Mouse (Mus musculus) adrenal gland, postnatal 36 days (tissue): ENCODE data around the gene Asb4. TPM values are rescaled to one million over a fixed set of nuclear protein-coding genes. Genes with fewer than 3 reads are reported as not detected.

Source experiments
- DNase-seq, 2 experiments: peaks; one replicate each; pipeline ENCODE4 v3.0.0; 2021; ENCODE audit warnings: mixed read lengths in 1 of 2
- total RNA-seq, 2 experiments: library from RNA; stranded (reverse); gene quantifications; 2 replicates each; pipeline ENCODE4 v1.2.3; 2021

Gene Asb4
- total RNA-seq, 2 experiments from 2014 or later: 3.1 to 5.2 TPM

DNA sequence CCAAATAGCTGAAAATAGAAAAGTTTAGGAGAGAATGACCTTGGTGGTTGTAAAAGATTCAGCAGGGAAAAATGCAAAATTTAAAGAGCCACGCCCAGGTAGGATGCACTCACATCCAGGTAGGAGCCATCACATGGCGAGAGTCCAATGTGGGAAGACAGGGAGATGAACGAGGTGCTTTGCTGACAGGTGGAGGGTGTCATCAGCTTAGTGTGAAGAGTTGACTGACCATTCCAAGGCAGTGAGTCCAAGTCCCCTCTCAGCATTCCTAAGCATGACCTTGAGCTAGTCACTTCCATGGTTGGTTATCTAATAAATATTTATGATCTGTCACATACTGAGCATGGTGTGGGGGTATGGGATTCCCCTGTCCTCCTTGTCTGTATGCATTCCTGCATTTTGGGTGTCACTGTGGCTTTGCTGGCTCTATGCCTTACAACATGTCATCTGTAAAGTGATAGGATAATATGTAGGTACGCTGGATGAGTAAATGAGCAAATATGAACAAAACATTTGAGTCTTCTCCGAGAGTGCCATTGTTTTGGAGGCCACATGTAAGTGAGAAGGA lies 61.2 kb downstream of the Asb4 start:
- DNase-seq: no peak

DNA sequence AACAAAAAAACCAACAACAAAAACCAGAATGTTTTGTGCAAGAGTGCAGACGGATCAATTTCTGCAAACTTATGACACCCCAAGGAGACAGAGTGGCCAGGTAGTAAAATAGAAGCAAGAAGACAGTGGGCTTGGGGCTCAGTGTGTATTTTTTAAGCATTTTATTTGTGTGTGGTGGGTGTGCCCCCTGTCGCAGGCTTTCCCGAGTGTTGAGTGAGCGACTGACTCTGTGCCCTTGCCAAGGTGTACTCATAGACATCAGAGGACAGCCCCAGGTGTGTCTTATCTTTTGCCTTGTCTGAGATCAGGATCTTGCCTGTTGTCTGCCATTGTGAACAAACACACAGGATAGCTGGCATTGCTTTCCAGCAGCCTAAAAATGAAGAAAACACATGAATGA lies 63.8 kb downstream of the Asb4 start:
- DNase-seq: no peak

DNA sequence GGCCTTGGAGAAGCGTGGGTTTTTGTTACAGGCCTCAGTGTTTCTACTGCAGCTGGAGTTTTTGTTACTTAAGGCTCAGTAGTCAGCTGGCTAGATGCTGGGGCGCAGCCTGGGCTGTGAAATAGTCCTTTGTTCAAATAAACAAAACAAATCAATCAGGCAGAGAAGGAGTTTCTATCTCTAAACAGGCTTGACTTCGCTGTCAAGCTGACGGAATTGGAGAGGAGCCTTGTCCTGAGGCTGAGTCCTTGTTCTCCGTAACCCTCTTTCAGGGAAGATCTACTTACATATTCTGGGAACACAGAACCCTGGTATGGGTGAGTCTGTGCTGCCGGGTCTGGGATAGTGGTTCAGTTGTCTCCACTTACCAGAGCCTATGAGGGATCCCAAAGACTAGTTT lies 64.4 kb downstream of the Asb4 start:
- DNase-seq: no peak

DNA sequence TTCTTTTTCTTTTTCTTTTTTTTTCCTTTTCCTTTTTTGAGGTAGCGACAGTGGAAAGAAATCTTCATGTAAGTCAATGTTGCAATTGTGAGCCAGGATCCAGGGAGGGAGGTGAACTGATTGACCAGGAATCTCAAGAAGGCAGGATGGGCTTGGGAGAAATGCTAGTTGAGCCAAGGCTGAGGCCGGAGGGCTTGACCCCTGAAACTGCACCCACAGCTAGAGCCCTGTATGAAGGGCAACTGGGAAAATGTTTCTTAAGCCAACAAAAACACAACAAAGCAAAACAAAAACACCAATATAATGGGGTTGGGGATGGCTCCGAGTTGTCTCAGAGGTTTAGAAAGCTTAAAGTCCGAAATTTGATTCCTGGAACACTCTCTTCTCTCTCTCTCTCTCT lies 65.2 kb downstream of the Asb4 start:
- DNase-seq: no peak

DNA sequence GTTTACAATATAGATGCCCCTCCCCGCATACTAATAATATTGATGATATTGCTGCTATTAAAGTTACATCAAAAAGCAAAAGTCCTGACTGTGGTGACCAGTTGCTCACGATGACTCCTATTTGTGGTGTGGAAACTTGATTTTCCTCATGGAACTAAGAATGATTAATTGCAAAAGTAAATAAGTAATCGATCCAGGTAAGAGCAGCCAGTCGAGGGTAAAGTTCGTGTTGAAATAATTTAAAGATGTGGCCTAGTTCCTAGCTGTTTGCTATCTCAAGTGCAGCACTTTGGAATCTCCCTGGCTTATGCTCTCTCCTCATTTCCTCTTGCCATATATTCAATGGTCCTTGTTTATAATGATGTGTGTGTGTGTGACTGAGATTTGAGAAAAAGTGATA lies 66.7 kb downstream of the Asb4 start:
- no peak for DNase-seq

DNA sequence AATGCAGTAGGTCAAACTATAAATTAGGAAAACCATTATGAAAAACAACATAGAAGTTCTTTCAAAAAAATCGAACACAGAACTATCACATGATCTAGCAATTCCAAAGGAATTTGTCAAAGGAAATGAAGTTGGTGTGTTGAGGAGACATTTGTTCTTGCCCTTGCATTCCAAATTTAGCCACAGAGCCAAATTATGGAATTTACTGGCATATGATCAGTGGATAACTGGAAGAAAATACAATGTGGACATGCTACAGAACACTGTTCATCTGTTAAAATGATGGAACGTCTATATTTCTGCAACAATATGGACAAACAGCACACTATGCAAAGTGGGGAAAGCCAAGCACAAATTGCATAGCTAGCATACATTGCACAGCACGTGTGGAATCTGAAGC lies 72.7 kb downstream of the Asb4 start:
- DNase-seq: no peak

DNA sequence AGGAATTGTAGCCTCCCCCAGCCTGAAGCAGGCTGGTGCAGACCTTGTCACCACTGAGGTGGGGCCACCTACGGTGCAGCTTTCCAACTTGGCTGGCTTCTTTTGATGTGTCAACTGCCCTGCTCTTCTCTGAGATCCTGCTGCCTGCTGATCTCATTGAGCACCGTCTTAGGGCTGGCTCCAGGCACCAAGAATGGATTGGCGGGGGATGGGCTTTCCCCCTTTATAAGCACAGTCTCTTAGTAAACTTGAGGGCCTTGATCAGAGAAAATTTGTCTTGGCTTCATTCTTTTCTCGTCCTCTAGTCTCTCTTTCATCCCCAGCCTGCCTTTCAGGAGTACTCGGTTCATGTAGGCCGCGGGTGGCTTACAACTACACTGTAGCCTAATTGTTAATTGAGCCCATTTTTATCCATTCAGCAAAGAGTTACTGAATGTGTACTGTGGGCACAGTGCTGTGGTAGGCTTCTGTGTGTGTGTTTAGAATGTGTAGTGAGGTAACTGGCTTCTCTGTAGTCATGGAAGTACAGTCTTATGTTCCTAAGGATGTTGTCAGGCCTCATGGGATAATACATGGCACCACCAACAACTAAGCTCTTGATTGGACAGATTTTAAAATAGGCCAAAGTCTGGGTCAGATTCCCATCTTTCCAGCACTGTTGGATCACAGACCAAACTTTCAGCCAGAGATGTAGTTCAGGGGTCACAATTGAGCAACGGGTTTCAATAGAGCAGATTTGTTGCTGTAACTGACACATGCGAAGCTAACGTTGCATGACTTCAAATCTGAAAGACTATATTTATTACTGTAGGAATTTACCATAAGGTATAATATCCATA lies 87.5 kb downstream of the Asb4 start:
- no peak for DNase-seq

DNA sequence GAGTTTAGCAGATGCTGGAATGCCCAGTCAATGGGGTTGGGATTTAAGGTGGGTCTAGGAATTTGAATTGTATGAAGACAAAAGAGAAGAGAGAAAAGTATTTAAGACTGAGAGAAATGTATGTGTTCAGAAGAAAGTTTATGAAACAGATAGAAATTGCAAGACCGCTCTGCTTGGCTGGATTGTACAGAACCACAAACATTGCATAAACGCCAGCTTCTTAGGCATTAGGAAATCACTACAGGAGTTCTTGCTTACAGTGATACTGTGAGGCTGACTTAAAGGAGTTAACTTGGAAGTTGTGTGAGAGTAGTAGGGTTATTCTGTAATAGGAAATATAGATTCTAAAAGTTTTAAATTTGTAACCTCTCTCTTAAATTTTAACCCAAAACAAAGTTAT lies 89.5 kb downstream of the Asb4 start:
- DNase-seq: no peak

DNA sequence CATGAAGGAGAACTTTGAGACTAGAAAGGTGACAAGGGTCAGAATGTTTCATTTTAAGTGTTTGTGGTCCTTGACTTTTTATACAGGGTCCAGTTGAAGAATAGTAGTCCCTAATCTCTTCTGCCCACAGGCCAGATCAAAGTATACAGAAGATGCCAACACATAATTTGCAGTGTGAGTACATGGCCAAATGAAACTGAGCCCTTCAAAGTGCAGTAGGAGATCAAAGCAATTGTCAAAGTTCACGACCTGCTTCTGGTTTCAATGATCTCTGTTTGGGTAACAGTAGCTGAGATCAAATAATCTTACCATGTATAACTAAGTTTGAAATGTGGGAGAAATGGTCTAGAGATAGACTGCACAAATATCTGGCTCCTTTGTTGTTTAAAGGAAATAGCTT lies 90.8 kb downstream of the Asb4 start:
- DNase-seq: no peak

DNA sequence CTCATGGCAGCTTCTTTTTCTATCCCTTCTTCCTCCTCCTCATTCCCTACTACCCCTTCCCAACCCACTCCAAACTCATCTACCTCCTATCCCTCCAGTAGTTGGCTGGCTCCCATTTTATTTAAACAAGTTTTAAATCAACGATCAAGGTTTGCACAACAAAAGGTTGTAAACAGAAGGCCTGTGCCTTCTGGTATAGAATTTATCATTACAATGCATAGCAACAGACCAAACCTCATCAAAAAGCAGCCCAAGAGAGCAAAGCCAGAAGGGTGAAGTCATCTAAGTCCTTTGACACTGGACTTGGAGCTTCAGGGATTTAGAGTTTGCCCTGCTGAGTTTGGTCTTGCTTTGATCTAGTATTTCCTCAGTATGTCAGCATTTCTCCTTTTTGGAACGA lies 97.9 kb downstream of the Asb4 start:
- no peak for DNase-seq

DNA sequence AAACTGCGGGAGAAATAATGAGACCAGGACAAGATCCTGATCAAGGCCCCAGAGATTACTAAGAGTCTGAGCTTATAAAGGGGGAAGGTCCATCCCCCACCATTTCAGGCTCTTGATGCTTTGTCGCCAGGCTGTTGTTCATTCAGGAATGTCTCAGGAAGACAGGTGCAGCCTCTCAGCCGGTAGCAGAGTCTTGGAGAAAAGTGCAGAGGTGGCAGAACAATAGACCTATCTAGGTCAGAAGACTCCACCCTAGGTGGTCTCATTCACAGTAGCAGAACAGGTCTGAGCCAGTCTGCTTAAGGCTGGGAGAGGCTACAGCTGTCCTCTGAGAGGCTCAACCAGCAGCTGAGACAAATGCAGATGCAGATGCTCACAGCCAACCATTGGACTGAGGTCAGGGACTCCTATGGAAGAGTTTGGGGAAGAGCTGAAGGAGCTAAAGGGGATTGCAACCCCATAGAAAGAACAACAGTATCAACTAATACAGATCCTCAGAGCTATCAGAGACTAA lies 99.1 kb downstream of the Asb4 start:
- DNase-seq: no peak

Other genes with a start within 250 kb of the Asb4 start
- gene Pon1, start 189.4 kb upstream of the Asb4 start, total RNA-seq: 1 to 10 TPM; 2.2 to 4.2 TPM
- 100 to 1,000 TPM in 1 of 2 experiments, 10 to 100 TPM in 1; 75.7 to 165 TPM for gene Pon3, start 127.1 kb upstream of the Asb4 start, total RNA-seq
- 10 to 100 TPM; 30.9 to 43.6 TPM for gene Pon2, start 84.9 kb upstream of the Asb4 start, total RNA-seq
- gene Pdk4, start 112.9 kb downstream of the Asb4 start, total RNA-seq: 100 to 1,000 TPM; 275 to 333 TPM